Mouse (Mus musculus) heart, postnatal 4 days (tissue): Measurements from ENCODE around the gene Olfr120. TPM values are rescaled to one million over a fixed set of nuclear protein-coding genes. Genes with fewer than 3 reads are reported as not detected.
"Not testable (repeated sequence)": the region's sequence is repeated elsewhere in the genome, so short reads cannot be mapped to it uniquely, and the experiment has no call there.

Source experiments
- DNase-seq: peaks from one replicate; pipeline ENCODE4 v3.0.0; 2021
- total RNA-seq, 2 experiments: library from RNA; stranded (reverse); gene quantifications; 2 replicates each; pipeline ENCODE4 v1.2.3; 2021

Gene Olfr120
- total RNA-seq, result not detected

DNA sequence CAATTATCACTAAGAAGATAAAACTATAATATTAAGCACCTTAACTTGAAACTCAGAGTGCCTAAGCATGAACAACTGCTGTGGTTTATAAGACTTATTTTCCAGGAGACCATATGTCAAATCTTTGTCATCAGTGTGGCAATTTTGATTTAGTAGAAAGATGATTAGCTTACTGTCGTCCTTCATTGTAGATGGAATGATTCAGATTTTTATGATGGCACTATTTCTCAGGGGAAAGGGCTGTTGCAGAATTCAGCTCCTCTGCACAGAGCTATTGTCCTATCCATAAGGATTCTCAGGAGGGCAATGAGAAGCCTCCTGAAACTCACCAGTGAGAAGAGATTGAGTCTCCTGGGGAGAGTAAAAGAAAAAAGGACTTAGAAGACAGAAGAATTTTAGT lies at the start of gene Olfr120:
TSS of gene Olfr120 (plus strand) at position 301 of the 400 bp plus-strand sequence.
- DNase-seq, result no peak

DNA sequence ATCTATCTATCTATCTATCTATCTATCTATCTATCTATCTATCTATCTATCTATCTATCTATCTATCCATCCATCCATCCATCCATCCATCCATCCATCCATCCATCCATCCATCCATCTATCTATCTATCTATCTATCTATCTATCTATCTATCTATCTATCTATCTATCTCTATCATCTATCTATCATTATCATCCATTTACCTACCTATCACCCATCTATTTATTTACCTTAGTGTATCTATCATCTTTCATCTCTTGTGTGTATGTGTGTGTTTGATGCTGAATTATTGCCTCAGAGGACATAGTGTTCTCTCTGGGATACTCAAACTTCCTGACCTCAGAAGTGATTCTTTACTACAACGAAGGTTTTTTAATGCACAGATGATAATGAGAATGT lies 25.3 kb upstream of the Olfr120 start, which contains the start of gene Olfr119:
TSS of gene Olfr119 (plus strand) at position 301 of the 400 bp plus-strand sequence.
- not testable (repeated sequence) for DNase-seq

DNA sequence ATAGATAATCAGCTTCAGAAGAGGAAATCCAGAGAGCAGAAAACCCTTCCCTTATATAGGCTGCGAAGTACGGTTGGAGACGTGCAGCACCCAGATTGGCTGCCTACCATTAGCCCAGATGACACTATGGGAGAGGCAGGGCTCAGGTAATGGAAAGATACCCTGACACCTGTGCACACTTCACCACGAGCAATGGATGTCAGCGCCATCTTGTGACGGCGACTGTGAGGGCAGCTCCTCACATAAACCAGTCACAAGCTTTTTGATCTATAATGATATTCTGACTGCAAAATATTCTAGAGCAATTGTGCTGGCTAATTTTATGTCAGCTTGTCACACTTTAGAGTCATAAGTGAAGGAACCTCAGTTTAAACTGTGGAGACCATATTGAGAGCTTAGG lies 16.5 kb downstream of the Olfr120 start:
- DNase-seq, result no peak

DNA sequence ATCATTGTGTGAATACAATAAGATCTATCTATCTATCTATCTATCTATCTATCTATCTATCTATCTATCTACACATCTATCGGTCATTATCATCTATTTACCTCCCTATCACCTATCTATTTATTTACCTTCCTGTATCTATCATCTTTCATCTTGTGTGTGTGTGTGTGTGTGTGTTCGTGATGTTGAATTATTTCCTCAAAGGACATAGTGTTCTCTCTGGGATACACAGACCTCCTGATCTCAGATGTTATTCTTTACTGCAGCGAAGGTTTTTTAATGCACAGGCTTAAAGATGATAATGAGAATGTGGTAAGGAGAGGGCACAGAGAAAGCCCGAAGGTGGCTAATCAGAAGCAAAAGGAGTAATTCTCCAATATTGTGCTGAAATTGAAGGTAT lies 46.7 kb downstream of the Olfr120 start, which contains the start of gene Olfr122:
TSS of gene Olfr122 (plus strand) at position 301 of the 400 bp plus-strand sequence.
- no peak for DNase-seq

Other genes with a start within 250 kb of the Olfr120 start
- gene H2-M2, start 238.3 kb upstream of the Olfr120 start, total RNA-seq, result not detected
- gene Olfr110, start 229.3 kb upstream of the Olfr120 start, total RNA-seq, result not detected
- gene Olfr111, start 213.8 kb upstream of the Olfr120 start, total RNA-seq, result not detected
- not detected for gene Olfr112, start 152.4 kb upstream of the Olfr120 start, total RNA-seq
- not detected for gene Olfr113, start 144.1 kb upstream of the Olfr120 start, total RNA-seq
- gene Olfr114, start 129.1 kb upstream of the Olfr120 start, total RNA-seq, result not detected
- not detected for gene Olfr115, start 94.7 kb upstream of the Olfr120 start, total RNA-seq
- gene Olfr116, start 94.6 kb upstream of the Olfr120 start, total RNA-seq, result not detected
- gene Olfr117, start 58.0 kb upstream of the Olfr120 start, total RNA-seq, result not detected
- gene Olfr118, start 54.8 kb upstream of the Olfr120 start, total RNA-seq, result not detected
- gene Olfr119, start 25.2 kb upstream of the Olfr120 start, total RNA-seq, result not detected
- not detected for gene Olfr121, start 27.0 kb downstream of the Olfr120 start, total RNA-seq
- not detected for gene Olfr122, start 46.8 kb downstream of the Olfr120 start, total RNA-seq
- gene Olfr123, start 71.7 kb downstream of the Olfr120 start, total RNA-seq, result not detected
- not detected for gene Olfr124, start 78.1 kb downstream of the Olfr120 start, total RNA-seq
- not detected for gene Olfr125, start 111.1 kb downstream of the Olfr120 start, total RNA-seq
- not detected for gene Olfr126, start 125.7 kb downstream of the Olfr120 start, total RNA-seq
- gene Olfr127, start 178.6 kb downstream of the Olfr120 start, total RNA-seq, result not detected
- gene Olfr128, start 198.7 kb downstream of the Olfr120 start, total RNA-seq, result not detected
- not detected for gene Olfr761, start 231.3 kb downstream of the Olfr120 start, total RNA-seq